Mouse (Mus musculus): ENCODE results near the gene Rhot2. TPM values are rescaled to one million over a fixed set of nuclear protein-coding genes. Genes with fewer than 3 reads are reported as not detected.

Rhot2 gene
- polyA plus RNA-seq, 1 experiment = 62.1 TPM

- 97% methylated on average over 14 of the region's 14 CpGs for WGBS
- DNase-seq (ENCODE audit: low read depth in 1 of 2, low spot score in 2 of 2) = no peak
- Histone ChIP-seq H3K4me3 (ENCODE audit: extremely low read depth, insufficient read depth, insufficient read length) (no peak overlapping the region), H3K27ac (ENCODE audit: insufficient read depth, low read length) (no peak overlapping the region), H3K36me3 (ENCODE audit: control insufficient read depth, insufficient read depth, low read length) (no peaks in the 10 kb centered on the region), H3K4me1 (ENCODE audit: control insufficient read depth, insufficient read depth, insufficient read length) (peaks cover 3% of the 10 kb centered on the region; the same call in 1 of the 2 replicates), H3K27me3 (ENCODE audit: control insufficient read depth, insufficient read depth, low read length) (no peaks in the 10 kb centered on the region)
- no peak for TF ChIP-seq CTCF (IDR thresholded peaks at IDR 0.05; ENCODE audit: extremely low read depth, insufficient read depth, insufficient read length, insufficient replicate concordance)
- no peak for TF ChIP-seq POLR2A (IDR thresholded peaks at IDR 0.05; ENCODE audit: low read depth, low read length)
Measured at GRCm38 (mm10) chr17:25864311-25864710, 19.7 kb upstream of the Rhot2 start.

GRCm38 (mm10) chr17:25863681-25864080 is 19.0 kb upstream of the Rhot2 start:
- H3K27ac ChIP-seq (ENCODE audit: insufficient read depth, low read length) = no peak overlapping the region
- no peak for DNase-seq (ENCODE audit: low read depth in 1 of 2, low spot score in 2 of 2)

GRCm38 (mm10) chr17:25861704-25862612 is 17.3 kb upstream of the Rhot2 start:
- peak overlapping the region; percentile 67 for H3K4me3 ChIP-seq (ENCODE audit: extremely low read depth, insufficient read depth, insufficient read length)
- TF ChIP-seq POLR2A (IDR thresholded peaks at IDR 0.05; ENCODE audit: low read depth, low read length) = no peak
- TF ChIP-seq CTCF (IDR thresholded peaks at IDR 0.05; ENCODE audit: extremely low read depth, insufficient read depth, insufficient read length, insufficient replicate concordance) = no peak
- no peaks in the 10 kb centered on the region for H3K27me3 ChIP-seq (ENCODE audit: control insufficient read depth, insufficient read depth, low read length)
- no peak for DNase-seq (ENCODE audit: low read depth in 1 of 2, low spot score in 2 of 2)
- H3K27ac ChIP-seq (ENCODE audit: insufficient read depth, low read length) = peak overlapping the region; percentile 66
- 17% methylated on average over 6 of the region's 6 CpGs for WGBS
- no peaks in the 10 kb centered on the region for H3K36me3 ChIP-seq (ENCODE audit: control insufficient read depth, insufficient read depth, low read length)
- peaks cover 3% of the 10 kb centered on the region; the same call in 1 of the 2 replicates for H3K4me1 ChIP-seq (ENCODE audit: control insufficient read depth, insufficient read depth, insufficient read length)

More at GRCm38 (mm10) chr17:25863681-25864080, 19.0 kb upstream of the Rhot2 start:
- H3K4me1 ChIP-seq (ENCODE audit: control insufficient read depth, insufficient read depth, insufficient read length) = peaks cover 3% of the 10 kb centered on the region; the same call in 1 of the 2 replicates
- no peaks in the 10 kb centered on the region for H3K27me3 ChIP-seq (ENCODE audit: control insufficient read depth, insufficient read depth, low read length)
- TF ChIP-seq POLR2A (IDR thresholded peaks at IDR 0.05; ENCODE audit: low read depth, low read length) (no peak), CTCF (IDR thresholded peaks at IDR 0.05; ENCODE audit: extremely low read depth, insufficient read depth, insufficient read length, insufficient replicate concordance) (no peak)
- 96% methylated on average over 6 of the region's 6 CpGs for WGBS
- no peak overlapping the region for H3K4me3 ChIP-seq (ENCODE audit: extremely low read depth, insufficient read depth, insufficient read length)
- no peaks in the 10 kb centered on the region for H3K36me3 ChIP-seq (ENCODE audit: control insufficient read depth, insufficient read depth, low read length)

GRCm38 (mm10) chr17:25860832-25861703 is 16.4 kb upstream of the Rhot2 start, which contains the start of gene Wdr90:
Gene Wdr90, minus strand, starts transcription at chr17:25861501.
- Histone ChIP-seq H3K27ac (ENCODE audit: insufficient read depth, low read length) (peak within 1 kb of the TSS; percentile 66), H3K27me3 (ENCODE audit: control insufficient read depth, insufficient read depth, low read length) (no peaks in the 10 kb centered on the region), H3K4me3 (ENCODE audit: extremely low read depth, insufficient read depth, insufficient read length) (peak within 1 kb of the TSS; percentile 67), H3K4me1 (ENCODE audit: control insufficient read depth, insufficient read depth, insufficient read length) (peaks cover 3% of the 10 kb centered on the region; the same call in 1 of the 2 replicates), H3K36me3 (ENCODE audit: control insufficient read depth, insufficient read depth, low read length) (no peaks in the 10 kb centered on the region)
- TF ChIP-seq POLR2A (IDR thresholded peaks at IDR 0.05; ENCODE audit: low read depth, low read length) = 0 out of 2 replicates have a peak, but pooled peaks have one; percentile 21
- no peak for TF ChIP-seq CTCF (IDR thresholded peaks at IDR 0.05; ENCODE audit: extremely low read depth, insufficient read depth, insufficient read length, insufficient replicate concordance)
- DNase-seq (ENCODE audit: low read depth in 1 of 2, low spot score in 2 of 2) = peak; percentile 85 to 88
- WGBS = 4% methylated on average over 63 of the region's 65 CpGs

- WGBS = 91% methylated on average over 6 of the region's 6 CpGs
- peaks cover 3% of the 10 kb centered on the region; the same call in 1 of the 2 replicates for H3K4me1 ChIP-seq (ENCODE audit: control insufficient read depth, insufficient read depth, insufficient read length)
- H3K36me3 ChIP-seq (ENCODE audit: control insufficient read depth, insufficient read depth, low read length) = no peaks in the 10 kb centered on the region
- no peak overlapping the region for H3K27ac ChIP-seq (ENCODE audit: insufficient read depth, low read length)
- no peaks in the 10 kb centered on the region for H3K27me3 ChIP-seq (ENCODE audit: control insufficient read depth, insufficient read depth, low read length)
- no peak overlapping the region for H3K4me3 ChIP-seq (ENCODE audit: extremely low read depth, insufficient read depth, insufficient read length)
- DNase-seq (ENCODE audit: low read depth in 1 of 2, low spot score in 2 of 2) = no peak
- TF ChIP-seq CTCF (IDR thresholded peaks at IDR 0.05; ENCODE audit: extremely low read depth, insufficient read depth, insufficient read length, insufficient replicate concordance) (no peak), POLR2A (IDR thresholded peaks at IDR 0.05; ENCODE audit: low read depth, low read length) (no peak)
Measured at GRCm38 (mm10) chr17:25860229-25860628, 15.6 kb upstream of the Rhot2 start.

GRCm38 (mm10) chr17:25843636-25844395 is 835 bp downstream of the Rhot2 start:
- no peak for TF ChIP-seq POLR2A (IDR thresholded peaks at IDR 0.05; ENCODE audit: low read depth, low read length)
- TF ChIP-seq CTCF (IDR thresholded peaks at IDR 0.05; ENCODE audit: extremely low read depth, insufficient read depth, insufficient read length, insufficient replicate concordance) = no peak
- WGBS = 1% methylated on average over 38 of the region's 38 CpGs
- H3K36me3 ChIP-seq (ENCODE audit: control insufficient read depth, insufficient read depth, low read length) = peaks cover 30% of the 10 kb centered on the region
- H3K4me3 ChIP-seq (ENCODE audit: extremely low read depth, insufficient read depth, insufficient read length) = peak overlapping the region; percentile 84
- DNase-seq (ENCODE audit: low read depth in 1 of 2, low spot score in 2 of 2) = no peak
- peak overlapping the region; percentile 86 for H3K27ac ChIP-seq (ENCODE audit: insufficient read depth, low read length)
- H3K27me3 ChIP-seq (ENCODE audit: control insufficient read depth, insufficient read depth, low read length) = no peaks in the 10 kb centered on the region
- H3K4me1 ChIP-seq (ENCODE audit: control insufficient read depth, insufficient read depth, insufficient read length) = peaks cover 15% of the 10 kb centered on the region

Data from spleen, adult 2 months (tissue).